Mouse (Mus musculus) heart, embryonic 10.5 days (tissue): ENCODE results near the gene C1d. TPM values are rescaled to one million over a fixed set of nuclear protein-coding genes. Genes with fewer than 3 reads are reported as not detected.
"Not testable (repeated sequence)": the region's sequence is repeated elsewhere in the genome, so short reads cannot be mapped to it uniquely, and the experiment has no call there.

Source experiments
- DNase-seq: peaks from one replicate; pipeline ENCODE4 v3.0.0-alpha.2; 2017; ENCODE audit warnings: low spot score
- H3K27ac ChIP-seq: fragments of 300-500 bp; sonication (generic); 2 replicates; pipeline ENCODE4 v1.5.1; 2016; ENCODE audit warnings: mild to moderate bottlenecking
- H3K27me3 ChIP-seq: fragments of 300-500 bp; sonication (generic); 2 replicates; pipeline ENCODE4 v1.6.1; 2016; ENCODE audit warnings: mild to moderate bottlenecking; ENCODE audit not compliant: poor library complexity, insufficient read depth, severe bottlenecking
- H3K36me3 ChIP-seq: fragments of 300-500 bp; sonication (generic); 2 replicates; pipeline ENCODE4 v1.6.1; 2016; ENCODE audit warnings: mild to moderate bottlenecking, moderate library complexity
- H3K4me1 ChIP-seq: fragments of 300-500 bp; sonication (generic); 2 replicates; pipeline ENCODE4 v1.6.1; 2016; ENCODE audit warnings: mild to moderate bottlenecking
- H3K4me3 ChIP-seq: fragments of 300-500 bp; sonication (generic); 2 replicates; pipeline ENCODE4 v1.5.1; 2016; ENCODE audit warnings: mild to moderate bottlenecking, moderate library complexity
- H3K9me3 ChIP-seq: fragments of 300-500 bp; sonication (generic); 2 replicates; pipeline ENCODE4 v1.6.1; 2016; ENCODE audit warnings: mild to moderate bottlenecking, moderate library complexity
- WGBS: fragments of 180-500 bp; shearing (Covaris S2); methylation state at CpG from one replicate; pipeline ENCODE4 v1.1.7; 2016; 5-methylcytosine and 5-hydroxymethylcytosine counted together
- polyA plus RNA-seq: library from polyadenylated mRNA; unstranded; fragments of >200 nt; fragmentation: Nextera tagmentation; extraction: Ambion mirVana; gene quantifications from 2 replicates; pipeline ENCODE4 v1.2.1, GENCODE M21; 2016

C1d gene
- polyA plus RNA-seq: 85.5 and 94.1 TPM in 2 replicates

DNA sequence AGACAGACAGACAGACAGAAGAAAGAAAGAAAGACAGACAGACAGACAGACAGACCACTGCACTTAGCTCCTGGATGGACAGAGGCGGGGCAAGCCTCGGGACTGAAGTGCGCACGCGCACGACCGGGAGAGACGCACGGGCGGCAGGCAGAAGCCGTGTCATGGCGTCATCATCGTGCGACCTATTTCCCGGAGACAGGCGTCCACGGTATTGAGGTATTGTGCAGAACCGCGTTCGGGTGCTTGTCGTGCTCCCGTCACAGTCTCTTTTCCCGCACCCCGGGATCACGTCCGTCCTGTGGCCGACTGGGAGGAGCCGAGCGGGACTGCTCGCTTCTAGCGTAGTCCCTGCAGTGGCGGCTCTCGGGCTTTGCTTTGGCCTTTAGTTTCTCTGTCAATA, at the start of gene C1d:
Gene C1d (plus strand): TSS at position 137 of the 400 bp plus-strand sequence.
- H3K27ac ChIP-seq: peak within 1 kb of the TSS; percentile 97
- no peaks in the 10 kb centered on the region for H3K27me3 ChIP-seq
- H3K9me3 ChIP-seq: no peaks in the 10 kb centered on the region
- H3K4me1 ChIP-seq: peaks cover 12% of the 10 kb centered on the region
- DNase-seq: peak; percentile 96
- H3K4me3 ChIP-seq: peak within 1 kb of the TSS; percentile 88
- no peaks in the 10 kb centered on the region for H3K36me3 ChIP-seq
- under 1% methylated on average over 33 of the region's 33 CpGs for WGBS

DNA sequence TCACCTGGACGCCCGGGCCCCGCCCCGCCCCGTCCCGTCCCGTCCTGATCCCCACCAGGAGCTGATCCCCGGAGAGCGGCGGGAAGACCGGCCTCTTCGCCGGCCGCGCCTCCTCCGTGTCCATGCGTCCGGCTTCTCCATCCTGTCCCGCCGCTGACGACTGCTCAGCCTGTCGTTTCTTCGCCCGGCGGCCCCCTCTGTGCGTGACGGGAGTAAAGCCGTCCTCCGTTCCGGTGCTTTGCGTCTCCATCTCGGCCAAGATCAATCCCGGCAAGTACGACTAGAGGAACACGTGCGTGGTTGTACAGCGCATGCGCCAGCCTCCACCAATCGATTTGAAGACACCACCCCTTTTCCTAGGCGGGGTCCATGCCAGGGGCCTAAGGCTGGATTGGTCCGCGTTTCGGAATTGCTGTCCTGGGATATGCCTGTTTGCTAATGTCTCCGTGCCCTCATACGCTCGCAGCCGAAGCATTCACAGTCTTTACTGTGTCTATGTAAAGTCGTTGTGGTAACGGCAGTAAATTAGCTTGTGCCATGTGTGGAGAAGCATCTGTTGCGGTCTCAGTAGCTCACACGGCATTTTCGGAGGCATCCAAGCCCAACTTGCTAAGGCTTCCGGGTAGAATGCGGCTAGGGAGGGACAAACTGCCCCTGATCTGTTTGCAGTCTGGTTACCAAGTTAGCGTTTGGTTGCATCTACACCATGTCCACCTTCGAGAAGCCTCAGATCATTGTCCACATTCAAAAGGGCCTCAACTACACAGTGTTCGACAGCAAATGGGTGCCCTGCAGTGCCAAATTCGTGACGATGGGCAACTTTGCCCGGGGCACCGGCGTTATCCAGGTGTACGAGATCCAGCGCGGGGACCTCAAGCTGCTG, 45.9 kb upstream of the C1d start, which contains the start of gene Pno1:
Gene Pno1 (minus strand): TSS at position 311 of the 883 bp plus-strand sequence.
- H3K36me3 ChIP-seq: peaks cover 22% of the 10 kb centered on the region
- under 1% methylated on average over 65 of the region's 65 CpGs for WGBS

DNA sequence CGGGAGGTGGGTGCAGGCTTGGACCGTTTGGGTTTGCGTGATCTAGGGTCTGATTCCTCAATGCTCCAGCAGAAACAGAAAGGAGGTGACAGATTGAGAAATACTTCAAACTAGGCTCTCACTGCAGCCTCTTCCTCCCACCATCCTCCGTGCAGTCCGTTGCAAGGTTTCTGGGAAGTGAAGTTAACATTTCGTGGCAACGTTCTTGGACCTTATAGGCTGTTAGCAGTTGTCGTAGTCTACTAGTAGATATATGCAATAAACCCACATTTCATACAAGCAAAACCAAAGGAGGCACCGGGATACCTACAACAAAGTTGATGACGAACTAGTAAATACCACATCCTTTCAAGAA, 45.3 kb upstream of the C1d start:
- WGBS: 3% methylated on average over 10 of the region's 10 CpGs
- Histone ChIP-seq H3K9me3 (no peaks in the 10 kb centered on the region), H3K27ac (peak overlapping the region; percentile 94), H3K27me3 (no peaks in the 10 kb centered on the region), H3K36me3 (peaks cover 19% of the 10 kb centered on the region), H3K4me1 (peaks cover 14% of the 10 kb centered on the region), H3K4me3 (peak overlapping the region; percentile 84)
- DNase-seq: no peak

More for the DNA sequence above, 45.9 kb upstream of the C1d start, which contains the start of gene Pno1:
- peak; percentile 98 for DNase-seq
- H3K27ac ChIP-seq: peak within 1 kb of the TSS; percentile 94
- H3K27me3 ChIP-seq: no peaks in the 10 kb centered on the region
- peaks cover 14% of the 10 kb centered on the region for H3K4me1 ChIP-seq
- H3K4me3 ChIP-seq: peak within 1 kb of the TSS; percentile 84
- H3K9me3 ChIP-seq: no peaks in the 10 kb centered on the region

DNA sequence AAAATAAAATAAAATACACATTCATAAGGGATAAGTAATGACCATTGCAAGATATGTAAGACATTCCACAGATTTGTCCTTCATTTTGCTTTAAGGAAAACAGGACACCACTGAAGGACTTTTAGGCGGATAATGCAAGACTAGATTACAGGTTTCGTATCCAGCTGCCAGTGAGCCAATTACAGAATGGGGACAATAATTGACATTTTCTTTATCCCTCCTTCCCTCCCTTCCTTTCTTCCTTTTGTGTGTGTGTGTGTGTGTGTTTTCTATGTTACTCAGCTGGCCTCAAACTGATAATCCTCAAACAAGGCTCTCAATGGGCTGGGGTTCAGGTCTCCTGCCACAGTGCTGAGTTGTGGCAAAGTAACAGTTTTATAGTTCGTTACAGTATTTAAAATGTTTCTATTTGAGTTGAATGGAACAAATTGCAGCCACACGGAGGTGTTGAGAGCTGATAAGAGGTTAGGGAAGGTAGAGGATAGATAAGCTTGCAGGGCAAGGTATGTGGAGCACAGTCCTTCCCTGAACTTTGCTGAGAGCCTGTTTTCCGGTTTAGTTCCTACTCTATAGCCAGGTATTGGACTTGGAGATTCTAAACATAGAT, 44.4 kb upstream of the C1d start:
- peaks cover 12% of the 10 kb centered on the region for H3K36me3 ChIP-seq
- 51% methylated on average over 5 of the region's 5 CpGs for WGBS
- no peak for DNase-seq
- H3K27ac ChIP-seq: no peak overlapping the region
- no peaks in the 10 kb centered on the region for H3K9me3 ChIP-seq
- no peaks in the 10 kb centered on the region for H3K27me3 ChIP-seq
- H3K4me1 ChIP-seq: peaks cover 14% of the 10 kb centered on the region
- H3K4me3 ChIP-seq: peak overlapping the region; percentile 84

DNA sequence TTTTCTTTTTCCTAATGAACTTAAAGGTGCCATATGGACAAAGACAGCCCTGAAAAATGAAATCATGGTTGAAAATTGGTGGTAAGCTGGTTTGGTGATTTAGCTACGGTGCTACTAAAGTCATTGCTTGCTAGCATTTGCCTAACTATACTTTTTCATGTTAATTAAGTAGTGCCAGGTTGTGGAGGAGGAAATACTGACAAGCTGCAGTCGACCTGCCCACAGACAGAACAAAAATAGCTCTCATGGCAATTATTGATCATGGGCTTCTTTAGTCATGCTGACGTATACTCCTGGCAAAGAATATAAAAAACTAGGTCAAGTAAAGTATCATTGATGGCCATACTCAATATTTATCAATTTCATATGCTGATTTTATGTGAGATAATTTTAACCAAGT, 41.9 kb upstream of the C1d start:
- peaks cover 14% of the 10 kb centered on the region for H3K4me1 ChIP-seq
- H3K27me3 ChIP-seq: no peaks in the 10 kb centered on the region
- no peaks in the 10 kb centered on the region for H3K9me3 ChIP-seq
- no peak overlapping the region for H3K27ac ChIP-seq
- H3K4me3 ChIP-seq: no peak overlapping the region
- no peaks in the 10 kb centered on the region for H3K36me3 ChIP-seq
- DNase-seq: no peak
- WGBS: 89% methylated on average over 3 of the region's 3 CpGs

DNA sequence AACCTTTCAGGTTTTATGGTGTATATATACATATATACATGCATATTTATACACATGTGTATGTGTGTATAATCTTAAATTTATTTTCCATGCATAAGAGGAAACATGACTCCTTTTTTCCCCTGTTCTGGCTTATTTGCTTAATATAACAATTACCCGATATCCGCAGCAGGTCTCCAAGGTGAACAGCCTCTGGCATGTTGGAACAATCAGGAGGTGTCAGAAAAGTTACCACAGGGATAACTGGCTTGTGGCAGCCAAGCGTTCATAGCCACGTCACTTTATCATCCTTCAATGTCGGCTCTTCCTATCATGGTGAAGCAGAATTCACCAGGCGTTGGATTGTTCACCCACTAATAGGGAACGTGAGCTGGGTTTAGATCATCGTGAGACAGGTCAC, 36.3 kb upstream of the C1d start:
- 97% methylated on average over 8 of the region's 8 CpGs for WGBS
- no peak for DNase-seq
- Histone ChIP-seq H3K36me3 (peaks cover 20% of the 10 kb centered on the region; the same call in 1 of the 2 replicates), H3K4me3 (no peak overlapping the region), H3K9me3 (no peaks in the 10 kb centered on the region), H3K27ac (no peak overlapping the region), H3K27me3 (no peaks in the 10 kb centered on the region), H3K4me1 (no peaks in the 10 kb centered on the region)

DNA sequence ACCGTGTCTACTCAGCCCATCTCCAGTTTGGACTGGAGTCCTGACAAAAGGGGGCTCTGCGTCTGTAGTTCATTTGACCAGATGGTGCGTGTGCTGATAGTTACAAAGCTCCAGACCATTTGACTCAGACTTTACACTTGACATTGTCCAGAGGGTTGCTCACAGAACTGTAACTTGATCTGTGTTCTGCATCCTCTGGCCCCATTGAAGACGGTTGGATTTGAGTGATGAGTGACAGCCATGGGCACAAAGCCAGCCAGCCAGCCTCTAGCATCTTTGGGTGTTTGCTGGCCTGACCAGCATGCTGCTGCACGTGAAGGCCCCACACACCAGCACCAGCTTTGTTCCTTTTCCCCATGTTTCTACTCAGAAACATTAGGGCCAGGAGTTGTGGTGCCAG, 24.6 kb upstream of the C1d start:
- Histone ChIP-seq H3K9me3 (no peaks in the 10 kb centered on the region), H3K4me1 (peaks cover 9% of the 10 kb centered on the region; the same call in 1 of the 2 replicates), H3K27ac (no peak overlapping the region), H3K4me3 (no peak overlapping the region), H3K27me3 (no peaks in the 10 kb centered on the region), H3K36me3 (peaks cover 23% of the 10 kb centered on the region)
- 45% methylated on average over 5 of the region's 5 CpGs for WGBS
- peak; percentile 82 for DNase-seq

DNA sequence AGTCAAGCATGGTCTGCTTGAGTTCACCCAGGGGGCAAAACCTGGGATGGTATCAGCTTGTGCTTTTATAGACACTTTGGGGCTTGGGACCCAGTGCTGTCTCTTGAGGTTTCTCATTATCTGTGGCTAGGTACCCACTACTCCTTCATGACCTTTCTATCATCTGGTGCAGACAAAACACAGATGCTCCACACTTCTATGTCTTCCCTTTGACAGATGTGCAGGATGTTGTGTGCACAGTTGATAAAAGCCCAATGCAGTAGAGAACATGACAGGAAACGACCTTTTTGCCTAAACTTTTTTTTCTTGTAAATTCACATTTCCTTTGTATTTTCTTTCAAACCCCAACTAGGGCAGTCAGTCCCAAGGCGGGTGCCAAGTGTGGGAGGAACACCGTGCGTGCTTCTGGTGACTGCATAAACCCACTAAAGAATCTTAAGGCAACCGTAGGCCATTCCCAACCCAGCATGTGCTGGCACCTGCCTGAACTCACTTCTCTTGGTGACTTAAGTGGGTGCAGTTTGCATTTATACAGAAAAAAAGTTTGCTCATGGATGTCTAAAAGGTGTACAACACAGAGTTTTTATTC, 20.8 kb upstream of the C1d start:
- Histone ChIP-seq H3K36me3 (peaks cover 19% of the 10 kb centered on the region), H3K4me1 (peaks cover 9% of the 10 kb centered on the region; the same call in 1 of the 2 replicates), H3K4me3 (no peak overlapping the region), H3K9me3 (no peaks in the 10 kb centered on the region), H3K27ac (no peak overlapping the region), H3K27me3 (no peaks in the 10 kb centered on the region)
- WGBS: 79% methylated on average over 5 of the region's 5 CpGs
- DNase-seq: no peak

DNA sequence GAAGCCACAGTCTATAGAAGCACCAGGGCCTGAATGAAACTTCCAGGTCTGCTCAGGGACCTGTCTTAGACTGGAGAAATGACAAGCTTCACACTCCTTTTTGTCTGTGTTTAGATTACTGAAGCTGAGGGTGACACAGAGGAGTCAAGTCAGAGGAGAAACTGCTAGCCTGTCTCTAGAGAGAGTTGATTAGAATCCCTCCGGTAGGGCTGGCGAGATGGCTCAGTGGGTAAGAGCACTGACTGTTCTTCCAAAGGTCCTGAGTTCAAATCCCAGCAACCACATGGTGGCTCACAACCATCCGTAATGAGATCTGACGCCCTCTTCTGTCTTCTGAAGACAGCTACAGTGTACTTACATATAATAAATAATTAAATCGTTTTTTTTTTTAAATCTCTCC, 18.8 kb upstream of the C1d start:
- not testable (repeated sequence) for DNase-seq, H3K27ac ChIP-seq, H3K4me1 ChIP-seq, H3K4me3 ChIP-seq, H3K27me3 ChIP-seq, H3K36me3 ChIP-seq, H3K9me3 ChIP-seq
- WGBS: 80% methylated on average over 5 of the region's 5 CpGs

DNA sequence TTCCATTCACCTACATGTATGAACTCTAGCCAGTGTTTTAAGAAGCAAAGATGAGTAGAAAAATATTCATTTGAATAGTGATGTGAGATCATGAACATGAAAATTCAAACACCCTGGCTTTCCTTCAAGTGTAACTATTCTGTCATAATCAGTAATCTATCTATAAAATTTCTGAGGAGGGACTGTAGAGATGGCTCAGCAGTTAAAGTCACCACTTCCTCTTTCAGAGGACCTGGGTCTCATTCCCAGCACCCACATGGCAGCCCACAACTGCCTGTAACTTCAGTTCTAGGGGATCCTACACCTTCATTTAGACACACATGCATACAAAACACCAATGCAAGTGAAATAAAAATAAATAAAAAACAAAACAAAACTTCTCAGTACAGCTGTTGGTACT, 8.7 kb upstream of the C1d start:
- DNase-seq: no peak
- H3K4me1 ChIP-seq: no peaks in the 10 kb centered on the region
- no peak overlapping the region for H3K4me3 ChIP-seq
- no peaks in the 10 kb centered on the region for H3K36me3 ChIP-seq
- H3K9me3 ChIP-seq: no peaks in the 10 kb centered on the region
- H3K27me3 ChIP-seq: no peaks in the 10 kb centered on the region
- H3K27ac ChIP-seq: no peak overlapping the region

DNA sequence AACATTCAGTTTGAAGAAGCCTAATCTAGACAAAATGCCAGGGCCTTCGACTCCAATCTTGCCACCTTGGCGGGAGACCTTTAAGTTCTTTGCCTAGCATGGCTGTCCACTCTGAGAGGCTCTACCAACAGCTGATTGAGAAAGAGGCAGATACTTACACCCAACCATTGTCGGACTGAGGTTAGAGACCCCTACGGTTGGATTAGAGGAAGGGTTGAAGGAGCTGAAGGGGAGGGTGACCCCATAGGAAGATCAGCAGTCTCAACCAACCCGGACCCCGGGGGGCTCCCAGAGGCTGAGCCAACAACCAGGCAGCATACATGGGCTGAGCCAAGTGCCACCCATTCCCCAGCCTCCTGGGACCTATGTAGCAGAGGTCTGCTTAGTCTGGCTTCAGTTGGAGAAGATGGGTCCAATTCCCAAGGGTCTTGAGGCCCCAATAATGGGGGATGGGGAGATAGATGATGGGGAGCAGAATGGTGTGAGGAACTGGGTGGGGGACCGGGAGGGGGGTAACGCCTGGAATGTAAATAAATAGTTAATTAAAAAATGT, 490 bp upstream of the C1d start:
- H3K36me3 ChIP-seq: no peaks in the 10 kb centered on the region
- WGBS: 59% methylated on average over 8 of the region's 8 CpGs
- H3K27ac ChIP-seq: peak overlapping the region; percentile 97
- peak overlapping the region; percentile 88 for H3K4me3 ChIP-seq
- H3K27me3 ChIP-seq: no peaks in the 10 kb centered on the region
- peaks cover 12% of the 10 kb centered on the region for H3K4me1 ChIP-seq
- H3K9me3 ChIP-seq: no peaks in the 10 kb centered on the region
- DNase-seq: no peak

DNA sequence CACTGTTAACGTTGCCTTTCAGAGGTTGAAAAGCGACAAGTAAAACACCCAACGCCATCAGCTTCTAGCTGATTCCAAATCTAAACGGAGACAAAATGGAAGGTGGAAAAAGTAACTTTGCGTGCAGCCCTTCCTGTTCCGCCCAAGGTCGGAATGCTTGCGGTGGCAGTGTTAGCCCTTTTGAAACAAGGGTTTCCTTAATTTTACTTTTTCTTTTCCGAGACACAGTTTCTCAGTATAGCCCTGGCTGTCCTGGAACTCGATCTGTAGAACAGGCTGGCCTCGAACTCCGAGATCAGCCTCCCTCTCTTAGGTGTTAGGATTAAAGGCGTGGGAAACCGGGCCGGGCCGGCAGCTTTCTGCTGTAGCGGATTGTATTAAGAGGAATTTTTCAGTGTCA, 482 bp downstream of the C1d start:
- H3K27me3 ChIP-seq: no peaks in the 10 kb centered on the region
- under 1% methylated on average over 17 of the region's 17 CpGs for WGBS
- peak overlapping the region; percentile 97 for H3K27ac ChIP-seq
- DNase-seq: no peak
- peaks cover 12% of the 10 kb centered on the region for H3K4me1 ChIP-seq
- H3K4me3 ChIP-seq: peak overlapping the region; percentile 88
- H3K9me3 ChIP-seq: no peaks in the 10 kb centered on the region
- no peaks in the 10 kb centered on the region for H3K36me3 ChIP-seq

DNA sequence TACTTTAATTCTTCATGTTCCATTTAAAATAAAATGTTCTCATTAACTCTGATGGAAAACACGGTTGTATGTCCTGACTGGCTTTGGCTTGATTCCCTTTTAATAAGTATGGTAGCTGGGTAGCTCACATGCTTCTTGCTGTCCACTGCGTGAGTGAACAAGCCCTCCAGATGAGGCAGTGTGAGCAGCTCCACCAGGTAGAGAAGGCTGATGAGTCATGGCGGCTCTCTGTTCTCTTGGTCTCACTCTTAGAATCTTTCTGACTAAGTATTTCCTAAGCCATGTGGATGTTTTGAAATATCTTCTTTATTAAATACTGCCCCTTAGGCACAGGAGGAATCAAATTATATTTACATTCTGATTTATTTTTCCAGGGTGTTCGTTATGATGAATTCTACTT, 9.8 kb downstream of the C1d start:
- no peaks in the 10 kb centered on the region for H3K4me1 ChIP-seq
- no peak overlapping the region for H3K27ac ChIP-seq
- H3K9me3 ChIP-seq: no peaks in the 10 kb centered on the region
- DNase-seq: no peak
- no peak overlapping the region for H3K4me3 ChIP-seq
- WGBS: 91% methylated on average over 4 of the region's 4 CpGs
- H3K27me3 ChIP-seq: no peaks in the 10 kb centered on the region
- H3K36me3 ChIP-seq: peaks cover 17% of the 10 kb centered on the region
